Mouse (Mus musculus): ENCODE results near the gene Gnb2. TPM values are rescaled to one million over a fixed set of nuclear protein-coding genes. Genes with fewer than 3 reads are reported as not detected.

Gene Gnb2
- polyA plus RNA-seq (2014; fragmentation: Illumina TruSeq; extraction: RNeasy Lipid Tissue Mini Kit (QIAGEN cat#74804); ENCODE audit: low read depth, low replicate concordance) = 1.2 TPM

DNA sequence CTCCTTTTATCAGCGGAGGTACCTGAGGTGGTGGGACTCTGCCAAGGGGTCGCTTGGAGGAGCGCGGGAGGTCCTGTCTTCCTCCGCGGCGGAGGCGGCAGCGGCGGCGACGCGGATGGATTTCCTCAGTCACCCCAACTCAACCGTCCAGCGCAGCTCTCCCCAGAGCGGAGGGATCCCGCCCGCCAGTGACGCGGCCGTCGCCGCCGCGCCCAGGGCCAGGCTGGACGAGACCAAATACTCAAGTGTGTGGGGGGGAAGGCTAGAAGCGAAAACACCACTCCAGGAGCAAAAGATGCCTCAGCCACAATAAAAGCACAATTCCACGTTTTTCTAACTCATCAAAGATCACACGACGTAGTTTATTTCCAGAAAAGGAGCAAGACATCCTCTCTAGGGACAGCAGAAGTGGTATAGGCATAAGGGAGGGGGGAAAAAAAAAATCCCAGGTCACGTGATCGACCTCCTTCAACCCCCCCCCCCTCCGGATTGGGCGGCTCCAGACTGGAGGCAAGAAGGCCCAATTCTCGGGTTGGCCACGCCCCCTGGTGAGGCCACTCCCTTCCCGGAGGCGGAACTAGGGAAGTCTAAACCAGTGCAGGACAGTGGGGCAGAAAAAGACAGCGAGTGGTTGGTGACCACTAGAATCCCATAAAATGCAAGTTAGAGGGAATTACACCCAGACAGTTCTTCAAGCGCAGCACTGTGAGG lies at the start of gene Gnb2, which contains the start of gene Epo:
Gnb2 (minus strand) TSS at position 394 of the 711 bp plus-strand sequence.
Epo (minus strand) TSS at position 126 of the 711 bp plus-strand sequence.

DNA sequence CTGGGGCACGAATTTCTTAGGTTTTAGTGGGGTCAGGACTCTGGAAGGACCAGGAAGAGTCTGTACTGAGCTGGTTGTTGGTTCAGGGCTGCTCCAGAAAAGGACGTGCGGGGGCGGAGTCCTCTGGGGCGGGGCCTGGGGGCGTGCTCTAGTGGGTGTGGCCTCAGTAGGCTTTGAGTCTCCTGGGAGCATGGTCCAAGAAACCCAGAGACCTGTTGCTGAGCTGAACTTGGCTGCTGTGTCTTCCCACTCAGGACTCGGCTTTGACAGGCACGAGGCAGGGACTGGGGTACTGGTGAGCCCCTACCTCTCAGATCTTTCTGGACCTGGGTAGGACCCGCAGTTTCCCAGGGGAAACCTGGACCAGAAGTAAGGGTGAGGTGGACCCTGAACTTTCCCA lies 36.4 kb upstream of the Gnb2 start, which contains the start of gene Tfr2:
Tfr2 (plus strand) TSS at position 176 of the 400 bp plus-strand sequence.

DNA sequence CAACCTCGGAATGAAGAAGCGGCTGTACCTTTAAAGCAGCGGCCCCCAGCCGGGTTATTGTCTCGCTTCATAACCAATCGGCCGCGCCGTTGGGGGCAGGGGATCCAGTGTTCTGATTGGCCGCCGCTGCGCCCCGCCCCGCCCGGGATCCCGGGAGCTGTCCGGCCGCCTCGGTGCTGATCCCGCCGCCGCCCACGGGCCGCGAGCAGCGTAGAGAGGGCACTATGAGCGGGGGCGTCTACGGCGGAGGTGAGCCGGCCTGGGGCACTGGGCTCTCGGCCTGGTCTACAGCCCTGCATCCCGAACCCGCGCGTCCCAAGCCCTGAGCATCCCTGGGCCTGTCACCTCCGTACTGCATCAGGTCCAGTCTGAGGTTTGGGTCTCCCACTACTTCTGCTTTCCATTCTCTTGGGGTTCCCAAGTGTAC lies 20.1 kb upstream of the Gnb2 start, which contains the start of gene Actl6b:
Actl6b (plus strand) TSS at position 107 of the 427 bp plus-strand sequence.

DNA sequence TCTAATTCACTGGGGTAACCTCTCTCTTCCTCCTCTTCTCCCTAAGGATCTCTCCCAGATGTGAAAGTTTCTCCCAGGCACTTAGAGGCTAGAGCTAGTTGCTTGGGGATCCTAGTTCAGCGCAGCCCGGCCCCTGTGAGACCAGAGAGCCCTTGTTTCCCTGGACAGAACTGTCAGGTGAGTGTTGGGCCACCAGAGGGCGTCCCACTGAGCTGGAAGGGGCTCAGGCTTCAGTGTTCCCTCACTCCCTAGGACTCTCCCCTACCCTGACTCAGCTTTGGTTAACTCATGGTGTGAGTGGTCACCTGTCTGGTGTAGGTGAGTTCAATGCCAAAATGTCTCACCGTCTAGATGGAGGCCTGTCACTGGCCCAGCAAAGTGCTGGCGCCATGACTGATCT lies 14.9 kb downstream of the Gnb2 start, which contains the start of gene Gigyf1:
Gigyf1 (plus strand) TSS at position 113 of the 400 bp plus-strand sequence.

DNA sequence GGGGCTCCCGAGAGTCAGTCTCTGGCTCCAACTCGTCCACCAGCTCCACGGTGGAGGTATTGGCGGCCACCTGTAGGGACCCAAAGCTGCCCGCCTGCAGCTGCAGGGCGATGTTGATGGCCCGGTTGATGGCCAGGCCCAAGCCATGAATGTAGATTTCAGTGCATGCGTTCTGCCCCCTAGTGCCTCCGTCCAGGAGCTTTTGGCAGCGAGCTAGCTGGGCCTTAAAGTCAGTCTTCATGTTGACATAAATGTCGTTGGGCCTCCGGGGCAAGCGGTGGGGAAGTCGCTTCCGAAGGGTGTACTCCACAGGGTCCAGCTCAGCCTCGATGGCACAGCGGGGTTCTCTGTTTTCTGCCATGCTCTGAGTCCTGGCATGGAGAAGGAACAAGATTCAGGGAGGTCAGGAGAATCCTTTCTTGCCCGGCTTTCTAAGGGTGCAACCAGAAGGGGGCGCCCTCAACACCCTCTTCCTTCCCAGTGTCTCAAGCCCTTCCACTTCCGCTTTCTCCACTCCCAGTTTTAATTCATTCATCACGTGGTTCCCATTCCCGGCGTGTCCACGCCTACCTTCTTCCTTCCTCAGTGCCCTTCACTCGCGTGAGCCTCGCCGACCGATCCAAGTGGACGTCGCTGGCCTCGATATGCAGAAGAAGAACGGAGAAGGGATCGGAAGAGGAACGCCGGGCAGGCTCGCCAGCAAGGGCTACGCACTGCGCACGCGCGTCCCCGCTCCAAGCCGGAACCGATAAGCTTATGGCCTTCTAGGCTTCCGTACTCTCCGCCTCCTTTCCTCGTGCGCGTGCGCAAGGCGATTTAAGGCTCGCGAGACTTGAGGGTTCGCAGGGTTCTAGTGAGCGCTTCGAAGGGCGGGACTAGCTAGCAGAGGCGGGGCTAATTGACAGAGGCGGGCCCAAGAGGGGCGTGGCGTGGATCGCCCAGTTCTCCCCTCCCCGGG lies 31.3 kb downstream of the Gnb2 start, which contains the start of gene Pop7:
Pop7 (minus strand) TSS at position 810 of the 958 bp plus-strand sequence.

Other genes starting within 250 kb of the Gnb2 start
- gene Ache, start 246.0 kb downstream of the Gnb2 start, polyA plus RNA-seq (2014; fragmentation: Illumina TruSeq; extraction: RNeasy Lipid Tissue Mini Kit (QIAGEN cat#74804); ENCODE audit: low read depth, low replicate concordance) = 0.17 TPM
- 5.9 TPM for gene Ufsp1, start 238.9 kb downstream of the Gnb2 start, polyA plus RNA-seq (2014; fragmentation: Illumina TruSeq; extraction: RNeasy Lipid Tissue Mini Kit (QIAGEN cat#74804); ENCODE audit: low read depth, low replicate concordance)
- 25.4 TPM for gene Srrt, start 225.8 kb downstream of the Gnb2 start, polyA plus RNA-seq (2014; fragmentation: Illumina TruSeq; extraction: RNeasy Lipid Tissue Mini Kit (QIAGEN cat#74804); ENCODE audit: low read depth, low replicate concordance)
- not detected for gene Trip6, start 219.1 kb downstream of the Gnb2 start, polyA plus RNA-seq (2014; fragmentation: Illumina TruSeq; extraction: RNeasy Lipid Tissue Mini Kit (QIAGEN cat#74804); ENCODE audit: low read depth, low replicate concordance)
- not detected for gene Slc12a9, start 199.9 kb downstream of the Gnb2 start, polyA plus RNA-seq (2014; fragmentation: Illumina TruSeq; extraction: RNeasy Lipid Tissue Mini Kit (QIAGEN cat#74804); ENCODE audit: low read depth, low replicate concordance)
- 7.2 TPM for gene Ephb4, start 183.4 kb downstream of the Gnb2 start, polyA plus RNA-seq (2014; fragmentation: Illumina TruSeq; extraction: RNeasy Lipid Tissue Mini Kit (QIAGEN cat#74804); ENCODE audit: low read depth, low replicate concordance)
- not detected for gene Zan, start 56.4 kb downstream of the Gnb2 start, polyA plus RNA-seq (2014; fragmentation: Illumina TruSeq; extraction: RNeasy Lipid Tissue Mini Kit (QIAGEN cat#74804); ENCODE audit: low read depth, low replicate concordance)
- gene Pop7, start 31.0 kb downstream of the Gnb2 start, polyA plus RNA-seq (2014; fragmentation: Illumina TruSeq; extraction: RNeasy Lipid Tissue Mini Kit (QIAGEN cat#74804); ENCODE audit: low read depth, low replicate concordance) = not detected
- gene Gigyf1, start 15.0 kb downstream of the Gnb2 start, polyA plus RNA-seq (2014; fragmentation: Illumina TruSeq; extraction: RNeasy Lipid Tissue Mini Kit (QIAGEN cat#74804); ENCODE audit: low read depth, low replicate concordance) = 2.2 TPM
- gene Epo, start 268 bp downstream of the Gnb2 start, polyA plus RNA-seq (2014; fragmentation: Illumina TruSeq; extraction: RNeasy Lipid Tissue Mini Kit (QIAGEN cat#74804); ENCODE audit: low read depth, low replicate concordance) = not detected
- not detected for gene Actl6b, start 20.0 kb upstream of the Gnb2 start, polyA plus RNA-seq (2014; fragmentation: Illumina TruSeq; extraction: RNeasy Lipid Tissue Mini Kit (QIAGEN cat#74804); ENCODE audit: low read depth, low replicate concordance)
- gene Tfr2, start 36.3 kb upstream of the Gnb2 start, polyA plus RNA-seq (2014; fragmentation: Illumina TruSeq; extraction: RNeasy Lipid Tissue Mini Kit (QIAGEN cat#74804); ENCODE audit: low read depth, low replicate concordance) = not detected
- not detected for gene Mospd3, start 67.5 kb upstream of the Gnb2 start, polyA plus RNA-seq (2014; fragmentation: Illumina TruSeq; extraction: RNeasy Lipid Tissue Mini Kit (QIAGEN cat#74804); ENCODE audit: low read depth, low replicate concordance)
- gene Pcolce, start 80.3 kb upstream of the Gnb2 start, polyA plus RNA-seq (2014; fragmentation: Illumina TruSeq; extraction: RNeasy Lipid Tissue Mini Kit (QIAGEN cat#74804); ENCODE audit: low read depth, low replicate concordance) = 63.9 TPM
- gene Fbxo24, start 95.5 kb upstream of the Gnb2 start, polyA plus RNA-seq (2014; fragmentation: Illumina TruSeq; extraction: RNeasy Lipid Tissue Mini Kit (QIAGEN cat#74804); ENCODE audit: low read depth, low replicate concordance) = not detected
- 0.99 TPM for gene Lrch4, start 95.6 kb upstream of the Gnb2 start, polyA plus RNA-seq (2014; fragmentation: Illumina TruSeq; extraction: RNeasy Lipid Tissue Mini Kit (QIAGEN cat#74804); ENCODE audit: low read depth, low replicate concordance)
- gene Gm20605, start 95.7 kb upstream of the Gnb2 start, polyA plus RNA-seq (2014; fragmentation: Illumina TruSeq; extraction: RNeasy Lipid Tissue Mini Kit (QIAGEN cat#74804); ENCODE audit: low read depth, low replicate concordance) = not detected
- gene Sap25, start 107.8 kb upstream of the Gnb2 start, polyA plus RNA-seq (2014; fragmentation: Illumina TruSeq; extraction: RNeasy Lipid Tissue Mini Kit (QIAGEN cat#74804); ENCODE audit: low read depth, low replicate concordance) = not detected
- gene Irs3, start 112.2 kb upstream of the Gnb2 start, polyA plus RNA-seq (2014; fragmentation: Illumina TruSeq; extraction: RNeasy Lipid Tissue Mini Kit (QIAGEN cat#74804); ENCODE audit: low read depth, low replicate concordance) = 0.58 TPM
- 12.5 TPM for gene Agfg2, start 151.2 kb upstream of the Gnb2 start, polyA plus RNA-seq (2014; fragmentation: Illumina TruSeq; extraction: RNeasy Lipid Tissue Mini Kit (QIAGEN cat#74804); ENCODE audit: low read depth, low replicate concordance)
- gene Nyap1, start 208.1 kb upstream of the Gnb2 start, polyA plus RNA-seq (2014; fragmentation: Illumina TruSeq; extraction: RNeasy Lipid Tissue Mini Kit (QIAGEN cat#74804); ENCODE audit: low read depth, low replicate concordance) = not detected
- gene Tsc22d4, start 212.2 kb upstream of the Gnb2 start, polyA plus RNA-seq (2014; fragmentation: Illumina TruSeq; extraction: RNeasy Lipid Tissue Mini Kit (QIAGEN cat#74804); ENCODE audit: low read depth, low replicate concordance) = 0.29 TPM
- not detected for gene Ppp1r35, start 245.3 kb upstream of the Gnb2 start, polyA plus RNA-seq (2014; fragmentation: Illumina TruSeq; extraction: RNeasy Lipid Tissue Mini Kit (QIAGEN cat#74804); ENCODE audit: low read depth, low replicate concordance)